Mouse (Mus musculus) lung, embryonic 16.5 days (tissue): ENCODE results near the gene Arpp21. TPM values are rescaled to one million over a fixed set of nuclear protein-coding genes. Genes with fewer than 3 reads are reported as not detected.
A peak's percentile ranks its signal among the peaks of the same experiment; 100 is the strongest.

Source experiments
- ATAC-seq: fragments of 200-750 bp; cut with Nextera tagmentation; 2 replicates; pipeline ENCODE4 v1.8.0; 2017; ENCODE audit warnings: low read depth, mild to moderate bottlenecking, moderate library complexity
- H3K27ac ChIP-seq: fragments of 300-500 bp; sonication (generic); 2 replicates; pipeline ENCODE4 v1.5.1; 2014; ENCODE audit warnings: mild to moderate bottlenecking, control low read depth, low read length
- H3K27me3 ChIP-seq: fragments of 300-500 bp; sonication (generic); 2 replicates; pipeline ENCODE4 v1.6.1; 2014; ENCODE audit warnings: low read depth, low read length, mixed read lengths; ENCODE audit not compliant: control insufficient read depth, insufficient read depth
- H3K36me3 ChIP-seq: fragments of 300-500 bp; sonication (generic); 2 replicates; pipeline ENCODE4 v1.6.1; 2014; ENCODE audit warnings: low read length; ENCODE audit not compliant: control insufficient read depth, insufficient read depth
- H3K4me1 ChIP-seq: fragments of 300-500 bp; sonication (generic); replicated peaks from 2 replicates; pipeline ENCODE4 v1.6.1; 2014; ENCODE audit warnings: low read length, mixed read lengths; ENCODE audit not compliant: control insufficient read depth, insufficient read depth
- H3K4me2 ChIP-seq: fragments of 300-500 bp; sonication (generic); 2 replicates; pipeline ENCODE4 v1.6.1; 2014; ENCODE audit warnings: low read depth, low read length, control low read depth
- H3K4me3 ChIP-seq: fragments of 300-500 bp; sonication (generic); 2 replicates; pipeline ENCODE4 v1.5.1; 2014; ENCODE audit warnings: mild to moderate bottlenecking, low read length, control low read depth
- H3K9ac ChIP-seq: fragments of 300-500 bp; sonication (generic); 2 replicates; pipeline ENCODE4 v1.6.1; 2014; ENCODE audit warnings: low read length, control low read depth
- H3K9me3 ChIP-seq: fragments of 300-500 bp; sonication (generic); 2 replicates; pipeline ENCODE4 v1.6.1; 2016; ENCODE audit warnings: low read length; ENCODE audit not compliant: control insufficient read depth
- WGBS: fragments of 180-500 bp; shearing (Covaris S2); extraction: QIAGEN DNeasy Blood & Tissue Kit; methylation state at CpG from one replicate; pipeline ENCODE4 v1.1.7; 2014; 5-methylcytosine and 5-hydroxymethylcytosine counted together
- polyA plus RNA-seq: library from polyadenylated mRNA; unstranded; fragments of >200 nt; fragmentation: Nextera tagmentation; extraction: Ambion mirVana; gene quantifications from 2 replicates; pipeline ENCODE4 v1.2.1, GENCODE M21; 2015

Arpp21 gene
- polyA plus RNA-seq, 1 experiment from 2014 or later, result 2.2 TPM

DNA sequence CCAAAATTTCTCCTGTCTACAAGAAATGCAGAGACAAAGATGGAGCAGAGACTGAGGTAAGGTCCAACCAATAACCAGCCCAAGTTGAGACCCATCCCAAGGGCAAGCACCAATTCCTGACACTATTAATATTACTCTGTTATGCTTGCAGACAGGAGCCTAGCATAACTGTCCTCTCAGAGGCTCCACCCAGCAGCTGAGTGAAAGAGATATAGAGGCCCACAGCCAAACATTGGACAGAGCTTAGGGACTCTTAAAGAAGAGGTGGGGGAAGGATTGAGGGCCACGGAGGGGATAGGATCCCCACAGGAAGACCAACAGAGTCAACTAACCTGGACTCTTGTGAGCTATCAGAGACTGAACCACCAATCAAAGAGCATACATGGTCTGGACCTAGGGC, 18.0 kb upstream of the Arpp21 start:
- 85% methylated on average over 1 of the region's 1 CpGs for WGBS
- Histone ChIP-seq H3K4me2 (no peak overlapping the region), H3K4me1 (no peaks in the 10 kb centered on the region), H3K27ac (no peak overlapping the region), H3K9me3 (no peaks in the 10 kb centered on the region), H3K36me3 (no peaks in the 10 kb centered on the region), H3K9ac (no peak overlapping the region), H3K27me3 (no peaks in the 10 kb centered on the region), H3K4me3 (no peak overlapping the region)
- no peak for ATAC-seq

DNA sequence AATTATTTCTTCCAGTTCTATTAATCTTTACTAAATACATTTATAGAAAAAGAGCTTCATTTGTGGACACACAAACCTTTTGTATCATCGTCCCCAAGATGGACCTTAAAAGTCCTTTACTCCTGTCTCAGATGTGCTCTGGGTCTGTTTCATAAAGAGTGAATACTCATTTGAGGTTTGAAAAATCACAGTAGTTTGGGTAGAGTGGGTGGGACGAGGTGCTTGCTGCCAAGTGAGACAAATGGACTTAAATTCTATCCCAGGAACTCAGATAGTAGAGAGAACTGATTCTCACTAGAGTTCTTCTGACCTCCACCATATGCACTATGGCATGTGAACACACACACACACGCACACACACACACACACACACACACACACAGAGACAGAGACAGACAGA, 16.1 kb upstream of the Arpp21 start:
- Histone ChIP-seq H3K27ac (no peak overlapping the region), H3K9me3 (no peaks in the 10 kb centered on the region), H3K36me3 (no peaks in the 10 kb centered on the region), H3K4me3 (no peak overlapping the region), H3K4me1 (no peaks in the 10 kb centered on the region), H3K4me2 (no peak overlapping the region), H3K9ac (no peak overlapping the region), H3K27me3 (no peaks in the 10 kb centered on the region)
- ATAC-seq, result no peak
- 62% methylated on average over 3 of the region's 3 CpGs for WGBS

GRCm38 (mm10) chr9:112251339-112251738, 15.6 kb upstream of the Arpp21 start:
- no peak overlapping the region for H3K4me2 ChIP-seq
- no peak overlapping the region for H3K9ac ChIP-seq
- no peaks in the 10 kb centered on the region for H3K27me3 ChIP-seq
- H3K36me3 ChIP-seq, result no peaks in the 10 kb centered on the region
- WGBS, result 88% methylated on average over 5 of the region's 5 CpGs
- ATAC-seq, result no peak
- H3K4me3 ChIP-seq, result no peak overlapping the region
- H3K4me1 ChIP-seq, result no peaks in the 10 kb centered on the region
- H3K27ac ChIP-seq, result no peak overlapping the region
- H3K9me3 ChIP-seq, result no peaks in the 10 kb centered on the region

GRCm38 (mm10) chr9:112249753-112250152, 14.0 kb upstream of the Arpp21 start:
- 63% methylated on average over 4 of the region's 4 CpGs for WGBS
- H3K27ac ChIP-seq, result no peak overlapping the region
- H3K4me3 ChIP-seq, result no peak overlapping the region
- no peak overlapping the region for H3K9ac ChIP-seq
- H3K4me2 ChIP-seq, result no peak overlapping the region
- no peaks in the 10 kb centered on the region for H3K27me3 ChIP-seq
- no peaks in the 10 kb centered on the region for H3K36me3 ChIP-seq
- ATAC-seq, result no peak
- H3K9me3 ChIP-seq, result no peaks in the 10 kb centered on the region
- no peaks in the 10 kb centered on the region for H3K4me1 ChIP-seq

DNA sequence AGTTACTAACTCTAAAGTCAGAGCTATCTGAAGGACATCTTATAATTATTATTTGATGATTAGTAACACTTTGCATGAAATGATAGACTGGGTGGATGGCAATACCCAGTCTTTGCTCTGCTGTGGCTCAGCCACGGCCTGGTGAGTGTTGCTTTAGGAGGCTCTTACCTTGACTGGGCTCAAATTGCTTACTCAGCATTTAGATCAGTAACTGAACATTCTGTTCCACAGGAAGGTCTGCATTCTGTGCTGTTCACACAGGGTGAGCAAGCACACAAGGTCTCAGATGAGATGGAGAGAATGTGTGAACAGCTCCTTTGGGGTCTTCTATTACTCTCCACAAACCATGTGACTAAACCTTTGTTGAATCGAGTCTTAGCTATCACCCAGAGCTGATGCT, 11.4 kb upstream of the Arpp21 start:
- Histone ChIP-seq H3K36me3 (no peaks in the 10 kb centered on the region), H3K4me2 (no peak overlapping the region), H3K27me3 (no peaks in the 10 kb centered on the region), H3K9me3 (no peaks in the 10 kb centered on the region), H3K27ac (no peak overlapping the region), H3K4me3 (no peak overlapping the region), H3K4me1 (no peaks in the 10 kb centered on the region), H3K9ac (no peak overlapping the region)
- no peak for ATAC-seq
- 58% methylated on average over 2 of the region's 2 CpGs for WGBS

- H3K27ac ChIP-seq, result no peak overlapping the region
- H3K4me1 ChIP-seq, result no peaks in the 10 kb centered on the region; the same call in 1 of the 2 replicates
- no peaks in the 10 kb centered on the region for H3K9me3 ChIP-seq
- H3K36me3 ChIP-seq, result no peaks in the 10 kb centered on the region
- H3K4me3 ChIP-seq, result no peak overlapping the region
- H3K9ac ChIP-seq, result no peak overlapping the region
- peaks cover 33% of the 10 kb centered on the region for H3K27me3 ChIP-seq
- WGBS, result 74% methylated on average over 9 of the region's 9 CpGs
- no peak overlapping the region for H3K4me2 ChIP-seq
- no peak for ATAC-seq
Measured at GRCm38 (mm10) chr9:112238168-112238567, 2.4 kb upstream of the Arpp21 start.

DNA sequence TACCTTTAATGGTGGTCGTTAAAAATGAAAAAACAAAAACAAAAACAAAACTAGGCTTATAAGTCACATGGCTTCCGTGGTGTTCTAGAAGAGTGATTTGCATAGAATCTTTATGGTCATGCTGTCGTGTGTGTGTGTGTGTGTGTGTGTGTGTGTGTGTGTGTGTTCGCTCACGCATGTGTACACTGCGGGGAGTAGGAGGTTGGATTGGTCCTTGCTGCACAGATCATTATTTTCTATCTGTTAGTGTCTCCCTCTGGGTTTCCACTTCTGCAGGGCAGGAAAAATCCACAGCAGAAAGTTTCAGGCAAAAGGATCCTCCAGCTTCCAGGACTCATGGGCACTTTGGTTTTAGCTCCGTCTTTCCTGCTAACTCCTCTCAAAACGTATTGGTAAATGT, 813 bp upstream of the Arpp21 start:
- ATAC-seq, result no peak
- no peak overlapping the region for H3K9ac ChIP-seq
- no peaks in the 10 kb centered on the region; the same call in 1 of the 2 replicates for H3K4me1 ChIP-seq
- H3K27ac ChIP-seq, result no peak overlapping the region
- no peak overlapping the region for H3K4me3 ChIP-seq
- no peaks in the 10 kb centered on the region for H3K9me3 ChIP-seq
- WGBS, result 76% methylated on average over 8 of the region's 8 CpGs
- H3K27me3 ChIP-seq, result peaks cover 36% of the 10 kb centered on the region
- H3K36me3 ChIP-seq, result no peaks in the 10 kb centered on the region
- H3K4me2 ChIP-seq, result no peak overlapping the region

- peak; percentile 38; the same call in 1 of the 2 replicates for ATAC-seq
Measured at GRCm38 (mm10) chr9:112235041-112235695, 570 bp downstream of the Arpp21 start.

DNA sequence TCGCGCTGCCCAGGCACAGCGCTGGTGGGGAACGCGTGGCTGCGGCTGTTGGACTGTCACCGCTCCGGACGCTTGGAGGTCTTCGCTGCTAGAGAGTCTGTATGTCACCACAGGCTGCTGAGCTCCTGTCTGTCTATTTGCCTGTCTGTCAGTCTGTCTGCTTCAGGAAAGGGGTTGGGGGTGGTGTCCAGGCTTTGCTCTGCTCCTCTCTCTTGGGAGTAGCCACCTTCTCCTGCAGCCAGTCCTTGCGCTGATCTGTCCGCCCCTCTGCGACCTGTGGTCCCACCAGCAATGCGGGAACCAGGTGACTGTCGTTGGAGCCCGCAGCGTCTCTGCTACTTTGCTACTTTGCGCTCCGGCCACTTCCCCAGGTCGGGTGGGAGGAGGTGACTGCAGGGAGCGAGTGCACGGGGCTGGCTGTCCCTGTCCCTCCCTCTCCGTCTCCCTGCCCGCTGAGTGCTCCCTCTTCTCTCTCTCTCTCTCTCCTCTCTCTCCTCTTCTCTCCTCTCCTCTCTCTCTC, 1.2 kb downstream of the Arpp21 start:
- Histone ChIP-seq H3K27me3 (peaks cover 36% of the 10 kb centered on the region), H3K4me1 (no peaks in the 10 kb centered on the region; the same call in 1 of the 2 replicates), H3K4me2 (peak overlapping the region; percentile 52), H3K36me3 (no peaks in the 10 kb centered on the region), H3K9me3 (no peaks in the 10 kb centered on the region), H3K9ac (no peak overlapping the region), H3K4me3 (peak overlapping the region; percentile 37), H3K27ac (no peak overlapping the region)
- ATAC-seq, result no peak; the same call in 1 of the 2 replicates
- 0% methylated on average over 24 of the region's 24 CpGs for WGBS

More at GRCm38 (mm10) chr9:112235041-112235695, 570 bp downstream of the Arpp21 start:
- Histone ChIP-seq H3K9me3 (no peaks in the 10 kb centered on the region), H3K36me3 (no peaks in the 10 kb centered on the region), H3K9ac (0 out of 2 replicates have a peak overlapping the region, but pooled peaks have one; percentile 8), H3K4me1 (no peaks in the 10 kb centered on the region; the same call in 1 of the 2 replicates), H3K4me3 (peak overlapping the region; percentile 37), H3K4me2 (peak overlapping the region; percentile 52), H3K27ac (no peak overlapping the region), H3K27me3 (peaks cover 36% of the 10 kb centered on the region)
- WGBS, result 1% methylated on average over 38 of the region's 44 CpGs
